Mouse (Mus musculus): Measurements from ENCODE around the gene Arhgap8. TPM values are rescaled to one million over a fixed set of nuclear protein-coding genes. Genes with fewer than 3 reads are reported as not detected.
A peak's percentile ranks its signal among the peaks of the same experiment; 100 is the strongest.
"Not testable (repeated sequence)": the region's sequence is repeated elsewhere in the genome, so short reads cannot be mapped to it uniquely, and the experiment has no call there.

The Arhgap8 gene
- total RNA-seq, 1 experiment from 2014 or later, result not detected

GRCm38 (mm10) chr15:84762712-84763422, 43.0 kb downstream of the Arhgap8 start:
- ATAC-seq (replicated peaks in 1 of 2; ENCODE audit: insufficient read depth in 1 of 2, low FRiP score in 2 of 2, low TSS enrichment in 1 of 2, low read depth in 1 of 2, poor library complexity in 2 of 2, severe bottlenecking in 2 of 2), result no peak

- ATAC-seq (replicated peaks in 1 of 2; ENCODE audit: insufficient read depth in 1 of 2, low FRiP score in 2 of 2, low TSS enrichment in 1 of 2, low read depth in 1 of 2, poor library complexity in 2 of 2, severe bottlenecking in 2 of 2), result no peak
Observed at GRCm38 (mm10) chr15:84763423-84763812, 43.6 kb downstream of the Arhgap8 start.

- no peak for ATAC-seq (replicated peaks in 1 of 2; ENCODE audit: insufficient read depth in 1 of 2, low FRiP score in 2 of 2, low TSS enrichment in 1 of 2, low read depth in 1 of 2, poor library complexity in 2 of 2, severe bottlenecking in 2 of 2)
Observed at GRCm38 (mm10) chr15:84766621-84767020, 46.8 kb downstream of the Arhgap8 start.

GRCm38 (mm10) chr15:84768531-84768930, 48.7 kb downstream of the Arhgap8 start:
- not testable (repeated sequence) for ATAC-seq (replicated peaks in 1 of 2; ENCODE audit: insufficient read depth in 1 of 2, low FRiP score in 2 of 2, low TSS enrichment in 1 of 2, low read depth in 1 of 2, poor library complexity in 2 of 2, severe bottlenecking in 2 of 2)

- ATAC-seq (replicated peaks in 1 of 2; ENCODE audit: insufficient read depth in 1 of 2, low FRiP score in 2 of 2, low TSS enrichment in 1 of 2, low read depth in 1 of 2, poor library complexity in 2 of 2, severe bottlenecking in 2 of 2), result no peak
Observed at GRCm38 (mm10) chr15:84769641-84770341, 49.9 kb downstream of the Arhgap8 start.

- peak in 1 of 2 experiments; percentile 27; a peak in 1 of 4 replicates for ATAC-seq (replicated peaks in 1 of 2; ENCODE audit: insufficient read depth in 1 of 2, low FRiP score in 2 of 2, low TSS enrichment in 1 of 2, low read depth in 1 of 2, poor library complexity in 2 of 2, severe bottlenecking in 2 of 2)
Observed at GRCm38 (mm10) chr15:84772191-84773111, 52.6 kb downstream of the Arhgap8 start.

GRCm38 (mm10) chr15:84775421-84776174, 55.7 kb downstream of the Arhgap8 start:
- ATAC-seq (replicated peaks in 1 of 2; ENCODE audit: insufficient read depth in 1 of 2, low FRiP score in 2 of 2, low TSS enrichment in 1 of 2, low read depth in 1 of 2, poor library complexity in 2 of 2, severe bottlenecking in 2 of 2), result no peak

GRCm38 (mm10) chr15:84778587-84778986, 58.7 kb downstream of the Arhgap8 start:
- no peak for ATAC-seq (replicated peaks in 1 of 2; ENCODE audit: insufficient read depth in 1 of 2, low FRiP score in 2 of 2, low TSS enrichment in 1 of 2, low read depth in 1 of 2, poor library complexity in 2 of 2, severe bottlenecking in 2 of 2)

- no peak for ATAC-seq (replicated peaks in 1 of 2; ENCODE audit: insufficient read depth in 1 of 2, low FRiP score in 2 of 2, low TSS enrichment in 1 of 2, low read depth in 1 of 2, poor library complexity in 2 of 2, severe bottlenecking in 2 of 2)
Observed at GRCm38 (mm10) chr15:84784812-84785211, 65.0 kb downstream of the Arhgap8 start.

GRCm38 (mm10) chr15:84787161-84787560, 67.3 kb downstream of the Arhgap8 start:
- ATAC-seq (replicated peaks in 1 of 2; ENCODE audit: insufficient read depth in 1 of 2, low FRiP score in 2 of 2, low TSS enrichment in 1 of 2, low read depth in 1 of 2, poor library complexity in 2 of 2, severe bottlenecking in 2 of 2), result no peak

- ATAC-seq (replicated peaks in 1 of 2; ENCODE audit: insufficient read depth in 1 of 2, low FRiP score in 2 of 2, low TSS enrichment in 1 of 2, low read depth in 1 of 2, poor library complexity in 2 of 2, severe bottlenecking in 2 of 2), result no peak
Observed at GRCm38 (mm10) chr15:84793649-84794048, 73.8 kb downstream of the Arhgap8 start.

GRCm38 (mm10) chr15:84800132-84800531, 80.3 kb downstream of the Arhgap8 start:
- no peak; a peak in 1 of 4 replicates for ATAC-seq (replicated peaks in 1 of 2; ENCODE audit: insufficient read depth in 1 of 2, low FRiP score in 2 of 2, low TSS enrichment in 1 of 2, low read depth in 1 of 2, poor library complexity in 2 of 2, severe bottlenecking in 2 of 2)

GRCm38 (mm10) chr15:84803685-84804084, 83.8 kb downstream of the Arhgap8 start:
- no peak for ATAC-seq (replicated peaks in 1 of 2; ENCODE audit: insufficient read depth in 1 of 2, low FRiP score in 2 of 2, low TSS enrichment in 1 of 2, low read depth in 1 of 2, poor library complexity in 2 of 2, severe bottlenecking in 2 of 2)

- no peak for ATAC-seq (replicated peaks in 1 of 2; ENCODE audit: insufficient read depth in 1 of 2, low FRiP score in 2 of 2, low TSS enrichment in 1 of 2, low read depth in 1 of 2, poor library complexity in 2 of 2, severe bottlenecking in 2 of 2)
Observed at GRCm38 (mm10) chr15:84809275-84809952, 89.6 kb downstream of the Arhgap8 start.

- ATAC-seq (replicated peaks in 1 of 2; ENCODE audit: insufficient read depth in 1 of 2, low FRiP score in 2 of 2, low TSS enrichment in 1 of 2, low read depth in 1 of 2, poor library complexity in 2 of 2, severe bottlenecking in 2 of 2), result no peak
Observed at GRCm38 (mm10) chr15:84811126-84811525, 91.3 kb downstream of the Arhgap8 start.

- ATAC-seq (replicated peaks in 1 of 2; ENCODE audit: insufficient read depth in 1 of 2, low FRiP score in 2 of 2, low TSS enrichment in 1 of 2, low read depth in 1 of 2, poor library complexity in 2 of 2, severe bottlenecking in 2 of 2), result no peak
Observed at GRCm38 (mm10) chr15:84812831-84813357, 93.0 kb downstream of the Arhgap8 start.

Measured in hematopoietic stem cell, adult 5-6 weeks (primary cell).